Mouse (Mus musculus) heart, adult 2 months (tissue): ENCODE measurements around the gene Iscu.

Experiments
- CTCF ChIP-seq: fragments of 200-600 bp; IDR thresholded peaks from 2 replicates; pipeline ENCODE4 v1.8.1; 2022; ENCODE audit warnings: antibody characterized with exemption, mild to moderate bottlenecking, moderate library complexity
- EP300 ChIP-seq: fragments of 200-500 bp; IDR thresholded peaks from 2 replicates; pipeline ENCODE4 v1.6.1; 2011; ENCODE audit warnings: low read depth, low read length, control low read depth; ENCODE audit not compliant: insufficient read depth
- POLR2A ChIP-seq: fragments of 200-500 bp; IDR thresholded peaks from 2 replicates; pipeline ENCODE4 v1.6.1; 2011; ENCODE audit warnings: mild to moderate bottlenecking, low read depth, low read length, control low read depth; ENCODE audit not compliant: insufficient read depth

GRCm38 (mm10) chr5:113727238-113727637 is 45.3 kb upstream of the Iscu start:
- TF ChIP-seq CTCF: no peak
- TF ChIP-seq POLR2A: no peak
- TF ChIP-seq EP300: no peak
